Mouse (Mus musculus) layer of hippocampus, adult 6 months (tissue): ENCODE data around the gene Plekhb2. TPM values are rescaled to one million over a fixed set of nuclear protein-coding genes. Genes with fewer than 3 reads are reported as not detected.

Experiments used
- long read RNA-seq, 2 experiments: library from polyadenylated mRNA; unstranded; transcript quantifications; one replicate each; pipeline ENCODE4 v2.0.0; 2019 to 2020
- polyA plus RNA-seq: library from polyadenylated mRNA; unstranded; fragments of <200 nt; fragmentation: Nextera tagmentation; gene quantifications from 2 replicates; pipeline ENCODE4 v1.2.3, GENCODE M21; 2021

The Plekhb2 gene
- polyA plus RNA-seq, result 176 and 180 TPM in 2 replicates
- long read RNA-seq, experiment 1, full-length matches to known transcripts, result 255 of 338 reads
- long read RNA-seq, experiment 1, partial matches to known transcripts, result 67 of 338 reads
- long read RNA-seq, experiment 1, other reads (novel, unspliced or antisense), result 16 of 338 reads
- long read RNA-seq, experiment 2, full-length matches to known transcripts, result 1,732 of 1,889 reads
- long read RNA-seq, experiment 2, partial matches to known transcripts, result 57 of 1,889 reads
- long read RNA-seq, experiment 2, other reads (novel, unspliced or antisense), result 100 of 1,889 reads

GRCm38 (mm10) chr1:34849745-34850342 is at the start of gene Plekhb2:
Gene Plekhb2 (plus strand): TSS chr1:34849976.

GRCm38 (mm10) chr1:34842887-34843618 is 6.7 kb upstream of the Plekhb2 start, which contains the start of gene Fam168b:
Gene Fam168b (minus strand): TSS chr1:34843065.

Other genes starting within 250 kb of the Plekhb2 start
- gene Fam168b, start 6.9 kb upstream of the Plekhb2 start, polyA plus RNA-seq, result 12.2 and 14.3 TPM in 2 replicates